Mouse (Mus musculus) CH12.LX (cell line): ENCODE results near the gene Msx1.
A peak's percentile ranks its signal among the peaks of the same experiment; 100 is the strongest.

Source experiments
- CTCF ChIP-seq, 2 experiments: IDR thresholded peaks in 1 of 2; conservative IDR thresholded peaks in 1 of 2; 2 replicates each; pipeline ENCODE4 v1.5.1; 2011 to 2012; ENCODE audit warnings: low read depth in 2 of 2, low read length in 2 of 2, improper control_type of control experiment in 1 of 2, inconsistent platforms in 1 of 2, mild to moderate bottlenecking in 1 of 2, moderate library complexity in 1 of 2
- MAFK ChIP-seq: IDR thresholded peaks from 2 replicates; pipeline ENCODE4 v1.6.1; 2011; ENCODE audit warnings: low read length, improper control_type of control experiment; ENCODE audit not compliant: insufficient replicate concordance
- NRF1 ChIP-seq: IDR thresholded peaks from 2 replicates; pipeline ENCODE4 v1.6.1; 2014; ENCODE audit warnings: low read depth, mild to moderate bottlenecking, inconsistent platforms, low read length, improper control_type of control experiment, moderate library complexity
- POLR2A ChIP-seq: IDR thresholded peaks from 2 replicates; pipeline ENCODE4 v1.6.1; 2011; ENCODE audit warnings: low read depth, mild to moderate bottlenecking, improper control_type of control experiment, low read length
- TBP ChIP-seq: conservative IDR thresholded peaks from 2 replicates; pipeline ENCODE4 v1.6.1; 2011; ENCODE audit warnings: low read depth, low read length, improper control_type of control experiment

DNA sequence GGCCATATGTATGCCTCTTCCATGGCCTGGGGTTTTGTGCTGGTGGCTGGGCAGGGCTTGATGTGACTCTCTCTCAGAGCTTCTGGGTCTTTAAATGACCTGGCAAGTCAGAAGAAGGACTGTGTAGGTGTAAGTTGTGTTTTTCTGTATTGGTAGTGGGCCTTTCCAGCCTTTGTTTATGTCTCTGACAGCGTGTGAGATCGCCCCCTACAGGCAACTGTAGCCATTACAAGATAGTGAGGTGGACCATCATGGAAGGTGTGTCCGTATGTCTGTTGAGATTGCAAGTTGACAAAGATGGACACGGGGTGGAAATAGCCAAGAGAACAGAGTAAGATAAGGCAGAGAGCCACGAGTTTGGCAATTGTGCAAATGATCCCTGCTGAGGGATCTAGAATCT is 32.2 kb downstream of the Msx1 start:
- TF ChIP-seq POLR2A = no peak
- peak; percentile 14 to 28; a peak in 2 of 4 replicates for TF ChIP-seq CTCF (conservative IDR thresholded peaks at IDR 0.05 in 1 of 2, IDR thresholded peaks at IDR 0.05 in 1 of 2; ENCODE audit: low read depth in 2 of 2, low read length in 2 of 2)
- TF ChIP-seq MAFK = no peak
- TF ChIP-seq TBP = no peak
- TF ChIP-seq NRF1 = no peak
